In genomic region chr3:146233741-146234140, GRCm38 (mm10) we compare ENCODE assay signal across 31 mouse cellular contexts. TPM values are rescaled to one million over a fixed set of nuclear protein-coding genes. Genes with fewer than 3 reads are reported as not detected.
A peak's percentile ranks its signal among the peaks of the same experiment; 100 is the strongest.
DNase-seq lines count a peak whose midpoint lies in the region; ATAC-seq and TF ChIP-seq lines count a peak whose summit lies in the region.
"Had no signal": no experiment of that assay in that cellular context is flagged by ENCODE, and none has a peak within 500 bp of the region (broad histone marks: within the 10 kb centered on the region; RNA-seq: fewer than 3 reads in every experiment).

No protein-coding gene starts in this region.

- no peak overlapping the region for H3K4me3 ChIP-seq in kidney, embryonic 16.5 days (ENCODE audit: low read length)
- H3K4me3 ChIP-seq in lung, postnatal 0 days (ENCODE audit: low read depth, low read length): no peak overlapping the region
- no peak overlapping the region for H3K4me3 ChIP-seq in hindbrain, embryonic 14.5 days (replicated peaks; ENCODE audit: low read length)
- H3K4me3 ChIP-seq: embryonic facial prominence, embryonic 13.5 days; forebrain, embryonic 10.5 days; forebrain, embryonic 15.5 days; heart, adult 2 months; hindbrain, embryonic 13.5 days; limb, embryonic 13.5 days; liver, embryonic 12.5 days; midbrain, embryonic 12.5 days; myocyte; neural tube, embryonic 12.5 days had no signal

- ATAC-seq in kidney, embryonic 16.5 days (ENCODE audit: low FRiP score, low TSS enrichment): no peak
- peak; percentile 73 for ATAC-seq in lung, postnatal 0 days
- no peak for ATAC-seq in hindbrain, embryonic 14.5 days (ENCODE audit: low FRiP score)
- ATAC-seq: activated CD4-positive, CD25-positive, alpha-beta regulatory T cell, adult 4 months; forebrain, embryonic 15.5 days; intestine, postnatal 0 days; liver, embryonic 12.5 days; liver, postnatal 0 days had no signal

- WGBS in kidney, embryonic 16.5 days: 43% methylated on average over 4 of the region's 4 CpGs
- WGBS in lung, postnatal 0 days: 20% methylated on average over 4 of the region's 4 CpGs
- WGBS in hindbrain, embryonic 14.5 days: 70% methylated on average over 4 of the region's 4 CpGs

- 0 out of 2 replicates have a peak, but pooled peaks cover 3% of the 10 kb centered on the region for H3K4me1 ChIP-seq in kidney, embryonic 16.5 days (ENCODE audit: insufficient read depth, low read length)
- no peaks in the 10 kb centered on the region for H3K4me1 ChIP-seq in lung, postnatal 0 days (ENCODE audit: insufficient read depth, low read depth, low read length)
- no peaks in the 10 kb centered on the region for H3K4me1 ChIP-seq in hindbrain, embryonic 14.5 days (replicated peaks; ENCODE audit: control insufficient read depth, insufficient read depth, low read length)
- H3K4me1 ChIP-seq: liver, embryonic 12.5 days; neural tube, embryonic 12.5 days had no signal

- no peak overlapping the region for H3K4me2 ChIP-seq in kidney, embryonic 16.5 days (replicated peaks; ENCODE audit: low read depth, low read length)
- no peak overlapping the region for H3K4me2 ChIP-seq in lung, postnatal 0 days (replicated peaks; ENCODE audit: low read depth, low read length)
- no peak overlapping the region for H3K4me2 ChIP-seq in hindbrain, embryonic 14.5 days (replicated peaks)
- H3K4me2 ChIP-seq: embryonic facial prominence, embryonic 13.5 days; forebrain, embryonic 15.5 days; hindbrain, embryonic 13.5 days; limb, embryonic 13.5 days; liver, embryonic 12.5 days; midbrain, embryonic 12.5 days; neural tube, embryonic 12.5 days had no signal

- H3K9ac ChIP-seq in kidney, embryonic 16.5 days (replicated peaks; ENCODE audit: low read length): no peak overlapping the region
- no peak overlapping the region for H3K9ac ChIP-seq in lung, postnatal 0 days (replicated peaks; ENCODE audit: low read depth)
- no peak overlapping the region for H3K9ac ChIP-seq in hindbrain, embryonic 14.5 days
- H3K9ac ChIP-seq: embryonic facial prominence, embryonic 13.5 days; forebrain, embryonic 15.5 days; hindbrain, embryonic 13.5 days; limb, embryonic 13.5 days; liver, embryonic 12.5 days; liver, postnatal 0 days; midbrain, embryonic 12.5 days; neural tube, embryonic 12.5 days had no signal

- peak; percentile 35 for DNase-seq in kidney, adult 9 months
- peak; percentile 51 to 56 for DNase-seq in kidney, postnatal 36 days
- DNase-seq in kidney, adult 8-10 months: no peak
- DNase-seq in lung, postnatal 0 days (ENCODE audit: low spot score): peak; percentile 33
- peak; percentile 53 for DNase-seq in lung, postnatal 36 days
- DNase-seq in gastrocnemius, postnatal 10 days: no peak
- DNase-seq in hindbrain, embryonic 14.5 days (ENCODE audit: low spot score): no peak
- DNase-seq: adrenal gland, adult 8-10 months; B cell, adult 2 months; cerebellum, adult 8-10 months; cerebellum, postnatal 25 days; gastrocnemius, postnatal 36 days; heart, adult 2 months; heart, postnatal 4 days; liver, postnatal 0 days; right cerebral cortex, adult 18-20 months; spleen, adult 18-20 months; thymus, postnatal 14 days had no signal

- no peaks in the 10 kb centered on the region for H3K36me3 ChIP-seq in kidney, embryonic 16.5 days (ENCODE audit: insufficient read depth, low read length)
- H3K36me3 ChIP-seq in lung, postnatal 0 days (ENCODE audit: insufficient read depth, low read length): no peaks in the 10 kb centered on the region
- no peaks in the 10 kb centered on the region for H3K36me3 ChIP-seq in hindbrain, embryonic 14.5 days (replicated peaks; ENCODE audit: control insufficient read depth, insufficient read depth)
- H3K36me3 ChIP-seq: embryonic facial prominence, embryonic 13.5 days; forebrain, embryonic 10.5 days; forebrain, embryonic 15.5 days; hindbrain, embryonic 13.5 days; limb, embryonic 13.5 days; liver, embryonic 12.5 days; midbrain, embryonic 12.5 days; neural tube, embryonic 12.5 days had no signal

- H3K9me3 ChIP-seq in kidney, embryonic 16.5 days (ENCODE audit: low read length): no peaks in the 10 kb centered on the region
- no peaks in the 10 kb centered on the region for H3K9me3 ChIP-seq in lung, postnatal 0 days (ENCODE audit: low read length)
- H3K9me3 ChIP-seq in hindbrain, embryonic 14.5 days (ENCODE audit: control insufficient read depth, low read length): no peaks in the 10 kb centered on the region
- H3K9me3 ChIP-seq: embryonic facial prominence, embryonic 13.5 days; forebrain, embryonic 10.5 days; forebrain, embryonic 15.5 days; hindbrain, embryonic 13.5 days; limb, embryonic 13.5 days; liver, embryonic 12.5 days; midbrain, embryonic 12.5 days; neural tube, embryonic 12.5 days had no signal

- no peak overlapping the region for H3K27ac ChIP-seq in kidney, embryonic 16.5 days (ENCODE audit: low read length)
- no peak overlapping the region for H3K27ac ChIP-seq in lung, postnatal 0 days (ENCODE audit: low read length)
- H3K27ac ChIP-seq in hindbrain, embryonic 14.5 days: no peak overlapping the region
- H3K27ac ChIP-seq: embryonic facial prominence, embryonic 13.5 days; forebrain, embryonic 10.5 days; forebrain, embryonic 15.5 days; heart, adult 2 months; hindbrain, embryonic 13.5 days; limb, embryonic 13.5 days; liver, embryonic 12.5 days; midbrain, embryonic 12.5 days; neural tube, embryonic 12.5 days had no signal

- 0 out of 2 replicates have a peak, but pooled peaks cover 2% of the 10 kb centered on the region for H3K27me3 ChIP-seq in kidney, embryonic 16.5 days (ENCODE audit: insufficient read depth, low read length)
- no peaks in the 10 kb centered on the region for H3K27me3 ChIP-seq in lung, postnatal 0 days (replicated peaks; ENCODE audit: insufficient read depth, low read length)
- H3K27me3 ChIP-seq in hindbrain, embryonic 14.5 days (ENCODE audit: control insufficient read depth, insufficient read depth, low read length): no peaks in the 10 kb centered on the region
- H3K27me3 ChIP-seq: embryonic facial prominence, embryonic 13.5 days; forebrain, embryonic 15.5 days; liver, embryonic 12.5 days; neural tube, embryonic 12.5 days had no signal

- TF ChIP-seq EP300 in lung, postnatal 0 days (IDR thresholded peaks at IDR 0.05): peak; percentile 60

- no peak for TF ChIP-seq CTCF in lung, postnatal 0 days (IDR thresholded peaks at IDR 0.05)

RNA-seq across cellular contexts. Expression of gene Lpar3, which starts 13.0 kb away (rescaled TPM):
- 2.2 TPM in 2 replicates for polyA plus RNA-seq in kidney, embryonic 16.5 days (2015; fragmentation: Nextera tagmentation; extraction: Ambion mirVana)
- polyA plus RNA-seq in lung, postnatal 0 days (2015; fragmentation: Nextera tagmentation; extraction: Ambion mirVana): 9.5 and 9.8 TPM in 2 replicates
- total RNA-seq in gastrocnemius, postnatal 10 days (2021): under 1 TPM; 0.21 to 0.95 TPM
- polyA plus RNA-seq in hindbrain, embryonic 14.5 days (2014; fragmentation: Nextera tagmentation; extraction: Ambion mirVana): 0.37 and 0.81 TPM in 2 replicates
- total RNA-seq: megakaryocyte, adult 5-6 weeks had no signal
- polyA plus RNA-seq: activated CD4-positive, CD25-positive, alpha-beta regulatory T cell, adult 4 months; liver, postnatal 0 days had no signal

Comparison
In these comparisons a context has a peak if more than half of its experiments do, and no peak if none do; other contexts are left out.
1. DNase-seq: peak in kidney, adult 9 months (single experiment), kidney, postnatal 36 days (2 of 2), lung, postnatal 0 days (single experiment) and lung, postnatal 36 days (single experiment); none in kidney, adult 8-10 months (0 of 2), gastrocnemius, postnatal 10 days (single experiment) and hindbrain, embryonic 14.5 days (single experiment).